Mouse (Mus musculus): ENCODE measurements around the gene Eef2.

Eef2 gene

GRCm38 (mm10) chr10:81176466-81177271, at the start of gene Eef2:
Gene Eef2, plus strand, starts transcription at chr10:81176631.
- peak; percentile 99 for DNase-seq (ENCODE audit: low read depth, low spot score)

- no peak for DNase-seq (ENCODE audit: low read depth, low spot score)
Measured at GRCm38 (mm10) chr10:81134181-81134587, 42.2 kb upstream of the Eef2 start.

- no peak for DNase-seq (ENCODE audit: low read depth, low spot score)
Measured at GRCm38 (mm10) chr10:81134966-81135681, 41.3 kb upstream of the Eef2 start, which contains the start of gene Zbtb7a. Gene Zbtb7a, plus strand, starts transcription at chr10:81135220.

GRCm38 (mm10) chr10:81135831-81136705, 40.4 kb upstream of the Eef2 start:
- DNase-seq (ENCODE audit: low read depth, low spot score) = peak; percentile 71

- no peak for DNase-seq (ENCODE audit: low read depth, low spot score)
Measured at GRCm38 (mm10) chr10:81136706-81137231, 39.7 kb upstream of the Eef2 start.

DNA sequence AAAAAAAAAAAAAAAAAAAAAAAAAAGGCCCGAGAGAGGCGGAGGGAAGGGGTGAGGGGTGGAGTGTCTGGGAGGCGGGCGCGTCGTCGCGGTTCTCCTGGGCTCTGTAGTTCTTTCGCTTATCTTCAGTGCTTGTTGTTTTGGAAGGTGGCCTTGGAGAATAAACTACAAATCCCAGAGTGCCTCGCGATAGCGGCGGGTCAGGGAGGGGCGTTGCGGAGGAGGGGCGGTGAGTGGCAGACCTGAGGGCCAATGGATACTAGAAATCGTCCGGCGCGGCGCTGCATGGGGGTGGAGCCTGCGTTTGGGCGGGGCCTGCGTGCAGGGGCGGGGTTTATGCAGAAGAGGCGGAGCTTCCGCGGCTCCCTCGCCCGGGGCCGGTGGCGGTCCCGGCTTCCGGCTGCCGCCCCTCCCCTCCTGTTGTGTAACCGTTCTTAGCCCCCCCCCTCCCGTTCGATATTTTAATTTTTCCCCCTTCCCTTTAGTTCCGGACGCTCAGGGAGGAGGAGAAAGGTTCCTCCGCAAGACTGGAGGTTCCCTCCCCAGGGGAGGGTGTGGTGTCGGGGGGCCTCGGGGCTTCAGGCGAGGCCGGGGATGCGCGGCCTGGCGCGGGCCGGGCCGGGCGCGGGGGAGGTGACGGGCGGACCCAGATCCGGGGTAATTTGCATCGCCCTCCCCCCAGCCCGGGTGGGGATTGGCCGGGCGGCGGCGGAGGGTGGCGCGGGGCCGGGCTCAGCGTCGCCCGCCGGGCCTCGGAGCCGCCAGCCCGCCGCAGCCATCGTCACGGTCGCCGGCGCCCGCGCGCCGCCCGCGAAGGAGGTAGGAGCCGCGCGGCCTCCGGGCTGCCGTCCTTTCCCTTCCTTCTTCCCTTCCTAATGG, 38.9 kb upstream of the Eef2 start:
- peak; percentile 99 for DNase-seq (ENCODE audit: low read depth, low spot score)

DNA sequence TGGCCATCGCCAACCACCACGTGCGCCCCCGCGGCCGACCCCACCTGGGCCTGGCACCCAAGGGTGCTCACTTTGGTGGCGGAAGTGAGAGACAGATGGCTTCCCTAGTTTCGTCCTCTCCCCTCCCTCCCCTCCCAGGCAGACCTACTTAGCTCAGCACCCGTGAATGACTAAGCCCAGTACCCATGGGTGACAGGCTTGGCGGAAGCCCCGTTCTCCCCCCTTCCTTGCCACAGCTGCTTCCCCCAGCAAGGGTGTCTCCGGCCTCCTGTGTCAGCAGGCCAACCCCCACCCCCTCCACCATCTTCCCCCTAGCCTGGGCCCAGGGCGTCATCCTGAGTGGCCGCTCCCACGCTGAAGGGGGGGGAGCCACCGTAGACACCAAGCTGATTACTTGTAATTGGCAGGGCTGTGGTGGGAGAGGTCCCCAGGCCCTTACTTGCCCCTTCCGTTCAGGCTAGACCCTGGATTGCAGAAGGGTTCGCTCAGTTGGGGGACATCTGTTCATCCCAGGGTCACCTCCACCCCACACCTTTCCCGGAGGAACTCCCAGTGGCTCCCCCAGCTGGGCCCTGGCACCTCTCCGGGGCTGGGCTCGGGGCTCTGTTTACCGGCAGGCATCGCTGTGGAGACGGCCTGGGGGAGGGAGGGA, 38.2 kb upstream of the Eef2 start:
- DNase-seq (ENCODE audit: low read depth, low spot score) = no peak

DNA sequence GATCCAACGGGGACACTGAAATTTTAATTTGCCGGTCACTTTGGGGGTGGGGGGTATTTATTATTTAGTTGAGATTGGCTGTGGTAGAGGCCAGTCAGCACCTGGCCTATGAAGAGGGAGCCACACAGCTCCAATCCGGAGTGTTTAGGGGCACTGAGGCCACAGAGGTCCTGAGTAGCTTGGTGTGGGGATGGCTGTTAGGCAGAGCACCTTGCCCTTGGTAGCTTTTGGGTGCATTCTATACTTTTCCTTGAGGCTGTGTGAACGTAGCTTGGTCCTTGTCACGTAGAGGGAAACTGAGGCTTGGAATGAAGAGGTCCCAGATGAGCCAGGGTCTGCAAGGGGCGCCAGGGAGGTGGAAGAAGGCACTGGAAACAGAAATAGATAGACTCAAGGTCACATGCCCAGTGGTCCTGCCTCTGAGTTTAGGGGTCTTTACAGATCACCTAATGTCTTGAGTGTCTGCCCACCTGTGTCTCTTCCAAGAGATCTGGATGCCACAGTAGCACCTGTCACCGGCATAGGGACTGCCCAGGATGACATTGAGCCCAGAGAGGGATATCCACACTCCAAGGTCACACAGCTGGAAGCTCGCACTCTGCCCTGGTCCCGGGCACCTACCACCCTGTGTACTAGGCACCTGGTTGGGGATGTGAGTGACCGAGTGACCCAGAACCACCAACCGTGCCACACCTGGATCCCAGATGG, 37.5 kb upstream of the Eef2 start:
- no peak for DNase-seq (ENCODE audit: low read depth, low spot score)

DNA sequence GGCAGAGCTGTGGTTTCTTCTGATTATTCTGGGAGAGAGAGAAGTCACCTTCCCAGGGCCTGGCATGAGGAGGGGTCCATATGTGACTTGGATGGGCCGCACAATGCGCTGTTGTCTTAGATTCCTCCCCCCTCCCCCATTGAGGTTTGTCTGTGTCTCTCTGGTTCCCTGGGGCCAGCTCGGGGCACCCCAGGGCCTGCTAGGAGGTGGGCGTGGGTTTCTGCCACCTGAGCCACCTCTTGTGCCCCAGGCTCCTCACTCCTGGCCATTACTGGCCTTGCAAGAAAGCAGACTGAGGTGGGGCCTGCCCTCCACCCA, 36.9 kb upstream of the Eef2 start:
- no peak for DNase-seq (ENCODE audit: low read depth, low spot score)

DNA sequence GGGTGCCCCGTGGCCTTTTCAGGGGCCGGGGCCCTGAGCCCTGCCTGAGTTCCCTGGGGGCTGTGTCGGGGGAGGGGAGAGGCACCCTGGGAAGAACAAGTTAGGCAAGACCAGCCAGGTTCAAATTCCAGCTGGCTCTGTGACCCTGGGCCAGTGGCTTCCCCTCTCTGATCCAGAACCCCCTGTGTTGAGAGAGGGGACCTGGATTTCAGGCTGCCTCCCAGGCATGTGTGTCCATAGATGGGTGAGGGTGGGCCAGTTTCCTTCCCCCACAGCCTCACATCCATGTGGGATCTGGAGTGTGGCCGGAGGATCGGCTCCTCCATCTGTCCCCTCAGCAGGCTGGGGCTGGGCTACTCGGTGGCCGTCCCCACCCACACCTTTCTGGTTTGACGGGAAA, 36.4 kb upstream of the Eef2 start:
- no peak for DNase-seq (ENCODE audit: low read depth, low spot score)

GRCm38 (mm10) chr10:81140717-81141454, 35.5 kb upstream of the Eef2 start:
- DNase-seq (ENCODE audit: low read depth, low spot score) = no peak

DNA sequence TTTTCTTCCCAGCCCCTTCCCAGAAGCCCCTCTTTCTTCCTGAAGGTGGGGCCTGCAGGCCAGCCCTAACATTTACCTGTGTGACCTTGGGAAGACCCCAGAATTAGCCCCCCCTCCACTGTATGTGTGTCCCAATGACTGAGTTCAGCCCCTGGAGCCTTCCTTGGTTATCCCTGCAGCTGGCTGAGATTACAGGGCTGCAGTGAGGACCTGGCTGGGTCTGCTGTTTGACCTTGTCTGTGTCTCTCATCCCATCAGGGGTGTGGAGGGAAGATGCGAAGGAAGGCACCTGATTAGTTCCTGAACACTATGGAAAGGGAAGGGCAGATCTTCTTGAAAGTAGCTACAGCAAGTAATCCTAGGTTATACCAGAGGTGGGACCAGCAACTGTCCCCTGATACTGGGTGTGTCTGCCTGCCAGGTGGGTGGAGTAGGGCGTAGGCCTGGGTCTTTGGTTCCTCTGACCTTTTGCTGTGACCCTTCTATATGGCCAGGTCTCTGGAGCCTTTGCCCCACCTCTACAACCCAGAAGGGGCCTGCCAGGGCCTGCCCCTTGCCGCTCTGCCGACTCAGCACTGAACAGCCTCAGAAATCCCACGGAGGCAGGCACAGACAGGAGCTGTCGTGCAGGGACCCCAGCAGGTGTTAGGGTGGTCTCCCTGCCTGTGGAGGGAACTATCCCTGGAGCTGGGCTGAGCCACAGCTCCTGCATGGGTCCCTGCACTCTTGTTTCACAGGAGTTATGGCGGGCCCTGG, 34.8 kb upstream of the Eef2 start:
- no peak for DNase-seq (ENCODE audit: low read depth, low spot score)

GRCm38 (mm10) chr10:81142551-81142981, 33.9 kb upstream of the Eef2 start:
- DNase-seq (ENCODE audit: low read depth, low spot score) = no peak

- DNase-seq (ENCODE audit: low read depth, low spot score) = no peak
Measured at GRCm38 (mm10) chr10:81143157-81143633, 33.2 kb upstream of the Eef2 start.

DNA sequence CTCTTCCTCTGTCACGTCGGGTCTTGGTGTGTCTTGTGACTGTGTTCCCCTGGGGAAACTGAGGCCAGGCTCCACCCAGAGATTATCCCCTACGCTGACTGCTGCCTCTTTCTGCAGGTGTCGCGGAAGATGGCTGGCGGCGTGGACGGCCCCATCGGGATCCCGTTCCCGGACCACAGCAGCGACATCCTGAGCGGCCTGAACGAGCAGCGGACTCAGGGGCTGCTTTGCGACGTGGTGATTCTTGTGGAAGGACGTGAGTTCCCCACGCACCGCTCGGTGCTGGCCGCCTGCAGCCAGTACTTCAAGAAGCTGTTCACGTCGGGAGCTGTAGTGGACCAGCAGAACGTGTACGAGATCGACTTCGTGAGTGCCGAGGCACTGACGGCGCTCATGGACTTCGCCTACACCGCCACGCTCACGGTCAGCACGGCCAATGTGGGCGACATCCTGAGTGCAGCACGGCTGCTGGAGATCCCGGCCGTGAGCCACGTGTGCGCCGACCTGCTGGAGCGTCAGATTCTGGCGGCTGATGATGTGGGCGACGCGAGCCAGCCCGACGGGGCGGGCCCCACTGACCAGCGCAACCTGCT, 32.5 kb upstream of the Eef2 start:
- no peak for DNase-seq (ENCODE audit: low read depth, low spot score)

GRCm38 (mm10) chr10:81144667-81145066, 31.8 kb upstream of the Eef2 start:
- DNase-seq (ENCODE audit: low read depth, low spot score) = no peak

GRCm38 (mm10) chr10:81145307-81145706, 31.1 kb upstream of the Eef2 start:
- no peak for DNase-seq (ENCODE audit: low read depth, low spot score)

DNA sequence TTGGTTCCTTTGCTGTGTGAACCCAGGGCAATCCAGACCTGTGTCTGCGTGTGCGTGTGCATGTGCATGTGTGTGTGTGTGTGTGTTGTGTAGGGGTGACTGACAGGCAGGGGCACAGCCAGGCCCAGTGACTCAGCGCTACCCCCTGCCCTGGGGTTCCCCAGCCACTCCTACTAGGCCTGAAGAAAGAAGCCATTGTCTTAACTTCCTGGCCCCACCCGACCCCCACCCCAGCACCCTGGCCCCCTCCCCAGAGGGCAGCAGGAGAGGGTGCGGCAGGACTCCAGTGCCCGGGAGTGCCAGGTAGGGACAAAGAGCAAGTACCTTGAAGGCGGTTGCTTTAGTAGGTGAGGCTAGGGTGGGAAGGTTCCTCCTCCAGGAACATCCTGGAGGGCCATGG, 30.7 kb upstream of the Eef2 start:
- DNase-seq (ENCODE audit: low read depth, low spot score) = no peak

Measured in mesoderm, embryonic 11.5 days (tissue).